Mouse (Mus musculus) E14TG2a.4 (cell line): ENCODE results near the gene Rbms2.

Experiments used
- CTCF ChIP-seq: conservative IDR thresholded peaks from 2 replicates; pipeline ENCODE4 v1.5.1; 2014; ENCODE audit warnings: low read length
- NANOG ChIP-seq: IDR thresholded peaks from 2 replicates; pipeline ENCODE4 v1.6.1; 2014; ENCODE audit warnings: borderline replicate concordance, low read length, mixed read lengths
- POU5F1 ChIP-seq: IDR thresholded peaks from 2 replicates; pipeline ENCODE4 v1.6.1; 2014; ENCODE audit warnings: low read length, borderline replicate concordance

DNA sequence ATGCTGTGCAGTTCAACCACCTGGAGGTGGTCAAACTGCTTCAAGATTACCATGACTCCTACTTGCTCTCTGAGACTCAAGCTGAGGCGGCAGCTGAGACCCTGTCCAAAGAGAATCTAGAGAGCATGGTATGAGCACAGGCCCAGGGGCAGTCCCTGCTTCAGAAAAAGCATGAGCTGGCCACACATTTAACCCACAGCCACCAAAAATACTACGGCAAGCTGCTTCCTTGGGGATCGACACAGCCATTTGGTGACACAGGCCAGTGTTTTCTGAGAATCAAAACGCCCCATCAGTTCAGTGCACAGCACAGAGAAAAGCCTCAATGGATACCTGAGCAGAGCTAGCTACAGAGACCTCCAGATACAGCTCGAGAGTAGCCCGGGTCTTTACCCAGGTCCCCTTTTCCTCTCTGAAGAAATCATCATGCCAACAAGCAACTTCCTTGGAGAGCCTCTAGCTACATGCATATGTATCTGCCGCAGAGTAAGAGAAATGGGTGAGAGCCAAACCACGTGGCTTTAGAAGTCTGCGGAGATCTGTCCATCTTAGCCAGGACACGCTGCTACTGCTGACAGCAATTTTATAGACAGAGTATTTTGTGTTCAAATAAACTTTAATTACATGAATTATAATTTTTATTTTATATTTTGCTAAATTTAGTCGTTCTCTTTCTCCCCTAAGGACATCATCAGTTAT is 29.4 kb upstream of the Rbms2 start:
- no peak for TF ChIP-seq CTCF
- TF ChIP-seq POU5F1: no peak
- no peak for TF ChIP-seq NANOG
